Mouse (Mus musculus): Measurements from ENCODE around the gene Rpl24.

Gene Rpl24

DNA sequence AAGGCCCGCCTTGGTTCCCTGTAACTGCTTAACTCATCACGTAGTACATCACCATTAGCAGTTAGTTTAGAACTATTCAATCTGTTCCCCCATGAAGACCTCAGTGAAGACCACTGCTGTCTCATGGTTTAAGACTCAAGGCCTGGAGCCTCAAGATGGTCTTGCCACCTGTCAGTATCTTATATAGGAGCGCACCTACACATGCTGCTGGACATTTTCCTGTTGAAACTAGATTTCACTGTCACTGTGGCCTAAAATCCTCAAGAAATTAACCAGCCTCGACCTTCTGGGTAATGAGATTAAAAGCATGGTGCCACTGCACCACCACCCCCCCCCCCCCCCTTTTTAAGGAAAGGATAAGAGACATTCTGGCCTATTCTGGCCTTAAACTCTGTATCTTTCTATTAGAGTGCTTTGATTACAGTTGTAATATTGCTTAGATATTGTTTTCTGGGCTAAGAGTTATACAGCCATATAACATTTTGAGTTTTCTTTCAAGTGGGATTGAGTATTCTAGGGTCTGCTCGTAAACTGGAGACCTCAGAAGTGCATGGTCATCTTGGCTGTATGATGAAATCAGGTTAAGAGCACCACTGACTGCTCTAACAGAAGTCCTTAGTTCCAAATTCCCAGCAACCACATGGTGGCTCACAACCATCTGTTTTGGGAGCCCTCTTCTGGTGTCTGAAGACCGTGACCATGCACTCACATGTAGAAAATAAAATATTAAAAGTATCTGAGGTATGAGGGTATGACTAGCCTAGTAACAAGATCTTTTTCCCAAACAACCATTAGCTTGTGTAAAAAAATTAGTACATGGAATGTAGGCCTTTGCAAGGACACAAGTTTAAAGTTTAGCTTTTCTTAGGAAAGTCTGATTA lies 5.9 kb downstream of the Rpl24 start:
- no peak for DNase-seq

- no peak for DNase-seq
These were observed 6.6 kb downstream of the Rpl24 start for GRCm38 (mm10) chr16:55972626-55973201.

DNA sequence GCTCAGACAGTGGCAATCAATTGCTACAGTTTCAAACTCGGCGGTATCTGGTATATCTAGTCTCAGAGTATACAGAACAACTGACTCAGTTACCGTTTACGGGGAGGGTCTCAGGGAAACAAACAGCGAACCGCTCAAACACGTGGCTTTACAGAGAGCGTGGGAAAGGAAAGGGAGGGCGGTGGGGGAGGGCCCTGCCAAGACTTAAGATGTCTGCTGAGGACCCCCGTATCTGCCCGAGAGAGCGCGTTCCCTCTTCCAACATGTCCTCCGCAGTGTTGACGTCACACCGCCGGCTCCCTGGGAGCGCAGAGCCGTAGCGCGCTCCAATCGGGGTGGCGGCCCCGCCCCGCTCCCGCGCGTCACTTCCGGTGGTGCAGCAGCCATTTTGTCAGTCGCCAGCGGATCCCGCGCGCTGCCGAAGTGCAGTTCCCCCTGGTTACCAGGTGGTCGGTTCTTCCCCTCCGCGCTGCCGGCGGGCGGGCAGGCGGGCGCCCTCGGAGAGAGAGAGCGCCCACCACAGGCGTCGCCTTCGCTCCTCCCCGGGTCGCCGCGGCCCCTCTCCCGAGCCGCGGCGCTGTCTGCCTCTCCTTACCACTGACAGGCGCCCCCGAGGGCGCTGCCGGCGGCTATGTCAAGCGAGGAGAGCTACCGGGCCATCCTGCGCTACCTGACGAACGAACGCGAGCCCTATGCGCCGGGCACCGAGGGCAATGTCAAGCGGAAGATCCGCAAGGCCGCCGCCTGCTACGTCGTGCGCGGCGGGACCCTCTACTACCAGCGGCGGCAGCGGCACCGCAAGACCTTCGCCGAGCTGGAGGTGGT lies 7.6 kb downstream of the Rpl24 start, which contains the start of gene Zbtb11:
TSS of gene Zbtb11 (plus strand) at position 453 of the 825 bp plus-strand sequence.
- DNase-seq, result peak; percentile 97 to 98

- DNase-seq, result peak; percentile 88 to 89
These were observed 8.3 kb downstream of the Rpl24 start for GRCm38 (mm10) chr16:55974256-55974902.

- DNase-seq, result no peak
These were observed 8.8 kb downstream of the Rpl24 start for GRCm38 (mm10) chr16:55974903-55975285.

- DNase-seq, result no peak
These were observed 19.9 kb downstream of the Rpl24 start for GRCm38 (mm10) chr16:55986001-55986400.

GRCm38 (mm10) chr16:55990311-55990710 lies 24.2 kb downstream of the Rpl24 start:
- DNase-seq, result no peak

DNA sequence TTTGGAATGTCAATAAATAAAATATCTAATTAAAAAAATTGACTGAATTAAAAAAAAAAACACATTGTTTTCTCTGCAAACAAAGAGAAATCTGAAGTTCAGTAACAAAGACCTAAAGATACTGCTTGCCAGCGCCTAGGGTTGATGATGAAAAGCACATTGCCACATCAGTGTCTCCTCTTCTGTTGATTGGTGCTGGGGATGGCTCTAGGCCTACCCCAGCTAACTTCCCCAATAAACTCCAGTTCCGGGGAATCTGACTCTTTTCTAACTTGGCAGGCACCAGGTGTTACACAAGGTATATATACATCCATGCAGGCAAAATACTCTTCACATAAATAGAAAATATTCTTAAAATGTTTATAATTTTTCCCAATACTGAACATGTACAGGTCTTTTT lies 28.2 kb downstream of the Rpl24 start:
- DNase-seq, result no peak

- no peak for DNase-seq
These were observed 40.7 kb downstream of the Rpl24 start for GRCm38 (mm10) chr16:56006798-56007197.

DNA sequence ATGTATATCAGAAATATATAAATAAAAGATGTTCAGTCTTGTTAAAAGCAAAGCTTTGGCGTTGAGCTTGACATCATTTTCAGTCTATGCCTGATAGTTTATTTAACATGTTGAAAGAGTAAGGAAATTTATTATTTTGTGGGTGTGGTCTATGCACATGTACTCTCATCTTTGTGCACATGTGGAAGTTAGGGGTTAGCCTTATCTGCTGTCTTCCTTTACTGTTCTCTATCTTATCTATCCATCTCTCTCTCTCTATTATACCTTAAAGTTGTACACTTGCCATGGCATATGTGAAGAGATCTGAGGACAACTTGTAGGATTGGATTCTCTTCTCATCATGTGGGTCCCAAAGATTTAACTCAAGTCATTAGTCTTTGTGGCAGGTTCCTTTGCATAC lies 42.8 kb downstream of the Rpl24 start:
- DNase-seq, result no peak

DNA sequence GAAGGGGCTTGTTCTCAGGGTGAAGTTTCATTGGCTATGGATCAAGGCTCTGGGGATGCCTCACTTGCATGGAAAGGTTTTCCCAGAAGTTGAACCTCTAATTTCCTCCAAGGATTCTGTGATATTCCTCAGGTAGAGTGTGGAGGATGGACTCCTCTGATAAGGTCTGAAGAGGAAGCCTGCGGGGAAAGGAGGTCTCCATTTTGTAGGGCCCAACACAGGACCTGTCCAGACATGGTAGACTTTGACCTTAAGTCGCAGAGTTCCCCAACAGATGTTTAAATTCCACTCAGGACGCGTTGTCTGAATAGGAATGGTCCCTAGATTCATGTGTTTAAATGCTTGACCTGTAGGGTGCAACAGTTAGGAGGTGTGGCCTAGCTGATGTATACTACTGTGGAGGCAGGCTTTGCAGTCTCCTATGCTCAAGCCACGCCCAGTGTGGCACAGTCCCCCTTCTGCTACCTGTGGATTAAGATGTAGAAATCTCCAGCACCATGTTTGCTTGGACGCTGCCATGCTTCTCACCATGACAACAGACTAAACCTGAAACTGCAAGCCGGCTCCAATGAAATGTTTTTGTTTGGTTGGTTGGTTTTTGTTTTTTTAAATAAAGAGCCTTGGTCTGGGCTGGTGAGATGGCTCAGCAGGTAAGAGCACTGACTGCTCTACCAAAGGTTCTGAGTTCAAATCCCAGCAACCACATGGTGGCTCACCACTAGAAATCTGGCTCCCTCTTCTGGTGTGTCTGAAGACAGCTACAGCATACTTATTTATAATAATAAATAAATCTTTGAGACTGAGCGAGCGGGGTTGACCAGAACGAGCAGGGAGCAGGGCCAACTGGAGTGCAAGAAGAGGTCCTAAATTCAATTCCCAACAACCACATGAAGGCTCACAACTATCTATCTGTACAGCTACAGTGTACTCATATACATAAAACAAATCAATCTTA lies 47.0 kb downstream of the Rpl24 start:
- no peak for DNase-seq

DNA sequence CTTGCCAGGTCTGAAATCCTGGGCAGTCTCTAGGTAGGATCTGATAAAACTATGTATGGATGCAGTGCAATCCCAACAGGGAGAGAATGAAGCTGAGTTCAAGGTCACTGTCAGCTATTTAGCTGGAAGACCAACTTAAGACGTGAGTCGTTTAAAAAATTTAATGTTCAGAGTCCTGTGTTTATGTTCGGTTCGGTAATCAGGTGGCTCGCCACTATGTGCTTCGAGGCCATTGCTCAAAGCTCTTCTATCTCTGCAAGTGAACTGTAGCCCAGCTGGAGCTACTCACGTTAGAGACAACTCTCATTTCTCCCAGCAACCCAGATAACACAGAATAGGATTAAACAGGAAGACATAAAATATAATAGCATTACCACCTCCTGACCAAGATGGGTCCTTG lies 48.0 kb downstream of the Rpl24 start:
- no peak for DNase-seq

DNA sequence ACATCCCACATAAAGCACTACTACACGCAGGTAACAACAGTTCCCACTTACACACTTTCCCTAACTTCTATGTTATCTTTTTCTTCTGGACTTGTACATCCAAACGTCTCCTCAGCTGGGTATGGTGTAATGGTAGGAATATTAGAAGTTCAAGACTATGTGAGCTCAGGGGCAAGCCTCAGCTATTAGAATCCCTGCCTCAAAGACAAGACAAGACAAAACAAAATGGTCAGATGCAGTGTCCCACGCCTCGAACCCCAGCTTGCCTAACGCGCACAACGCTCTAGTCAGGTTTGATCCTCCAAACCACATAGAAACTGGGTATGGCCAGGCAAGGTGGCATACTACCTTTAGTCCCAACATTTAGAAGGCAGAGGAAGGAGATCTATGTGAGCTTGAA lies 53.6 kb downstream of the Rpl24 start:
- DNase-seq, result no peak
